Mouse (Mus musculus) right cerebral cortex, postnatal 25 days (tissue): ENCODE measurements at regions not wholly inside any gene's neighbourhood (a gene's known extent, or its start where the extent isn't known, plus 50 kb on each side); places are given as distances from the start of the nearest gene placed in this dataset.
A peak's percentile ranks its signal among the peaks of the same experiment; 100 is the strongest.
"Not testable (repeated sequence)": the region's sequence is repeated elsewhere in the genome, so short reads cannot be mapped to it uniquely, and the experiment has no call there.

ENCODE experiments used
- DNase-seq: peaks from one replicate; pipeline ENCODE4 v3.0.0; 2022

GRCm38 (mm10) chr10:108111398-108111797 is 50.6 kb upstream of the Ppp1r12a start:
- DNase-seq = no peak

GRCm38 (mm10) chr10:108110891-108111290 is 51.1 kb upstream of the Ppp1r12a start:
- DNase-seq = no peak

DNA sequence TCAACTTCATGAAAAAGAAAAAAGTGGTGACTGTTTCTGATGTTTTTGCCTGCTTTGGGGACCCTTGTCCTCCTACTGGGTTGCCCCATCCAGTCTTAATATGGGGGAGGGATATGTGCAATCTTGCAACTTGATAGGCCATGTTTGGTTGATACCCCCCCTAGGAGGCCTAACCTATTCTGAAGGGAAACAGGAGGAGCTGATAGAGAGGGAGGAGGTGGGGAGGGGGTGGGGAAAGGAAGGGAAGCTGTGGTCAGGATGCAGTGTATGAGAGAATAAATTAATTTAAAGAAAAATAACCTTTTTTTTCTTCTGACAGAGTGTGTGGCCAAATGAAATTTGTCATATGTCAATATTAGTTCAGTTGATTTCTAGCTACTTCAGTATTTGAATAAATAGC is 51.8 kb upstream of the Ppp1r12a start:
- no peak for DNase-seq

GRCm38 (mm10) chr10:108108500-108108899 is 53.5 kb upstream of the Ppp1r12a start:
- not testable (repeated sequence) for DNase-seq

DNA sequence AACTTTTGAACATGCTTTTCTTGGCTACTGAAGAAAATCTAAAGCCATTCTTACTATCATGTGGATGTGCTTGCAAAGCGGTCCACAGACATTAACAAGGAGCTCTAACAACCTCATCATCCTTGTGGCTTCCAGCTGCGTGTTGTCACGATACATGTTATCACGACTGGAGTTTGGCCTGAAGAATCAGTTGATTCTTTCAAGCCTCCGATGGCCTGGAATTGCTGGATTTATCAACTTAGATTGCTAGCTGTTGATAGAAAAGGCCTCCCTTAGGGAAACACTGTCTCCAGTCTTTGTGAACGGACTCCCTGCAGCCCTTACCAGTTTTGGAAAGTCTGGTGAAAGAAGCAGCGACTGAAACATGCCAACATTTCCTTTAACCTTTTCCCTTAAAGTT is 60.5 kb upstream of the Ppp1r12a start:
- no peak for DNase-seq

- no peak for DNase-seq
Observed at GRCm38 (mm10) chr10:108093043-108093442, 69.0 kb upstream of the Ppp1r12a start.

- DNase-seq = no peak
Observed at GRCm38 (mm10) chr10:108089375-108089981, 72.5 kb upstream of the Ppp1r12a start.

GRCm38 (mm10) chr10:108088883-108089282 is 73.1 kb upstream of the Ppp1r12a start:
- peak; percentile 35 for DNase-seq

DNA sequence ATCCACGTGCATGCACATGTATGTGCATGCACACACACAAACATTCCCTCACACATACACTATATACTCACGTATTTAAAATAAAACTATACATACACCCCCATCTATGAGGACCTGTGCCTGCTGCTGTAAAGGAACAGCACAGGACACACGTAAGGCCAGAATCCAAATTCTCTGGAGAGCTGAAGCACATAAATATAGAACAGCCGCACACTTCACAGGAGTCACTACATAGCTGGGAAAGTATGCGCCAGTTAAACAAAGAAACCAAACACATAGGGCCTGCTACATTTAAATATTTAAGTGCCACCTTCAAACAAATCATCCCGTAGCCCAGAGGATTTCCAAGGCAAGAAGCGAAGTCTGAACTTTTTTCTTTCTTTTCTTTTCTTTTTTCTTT is 73.8 kb upstream of the Ppp1r12a start:
- DNase-seq = no peak

- DNase-seq = no peak
Observed at GRCm38 (mm10) chr10:108083220-108083619, 78.8 kb upstream of the Ppp1r12a start.

GRCm38 (mm10) chr10:108075144-108075543 is 86.8 kb upstream of the Ppp1r12a start:
- no peak for DNase-seq

DNA sequence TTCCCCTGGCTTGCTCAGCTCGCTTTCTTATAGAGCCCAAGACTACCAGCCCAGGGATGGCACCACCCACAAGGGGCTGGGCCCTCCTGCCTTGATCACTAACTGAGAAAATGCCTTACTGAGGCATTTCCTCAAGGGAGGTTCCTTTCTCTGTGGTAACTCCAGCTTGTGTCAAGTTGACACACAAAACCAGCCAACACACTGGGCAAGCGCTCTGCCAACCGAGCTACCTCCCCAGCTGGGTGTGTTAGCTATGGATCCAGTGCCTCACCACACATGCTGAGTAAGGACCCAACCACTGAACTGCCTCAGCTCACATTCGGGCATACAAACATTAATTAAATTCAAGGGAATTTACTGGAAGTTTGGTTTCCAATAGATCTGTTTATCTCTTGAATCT is 88.2 kb upstream of the Ppp1r12a start:
- DNase-seq = no peak

DNA sequence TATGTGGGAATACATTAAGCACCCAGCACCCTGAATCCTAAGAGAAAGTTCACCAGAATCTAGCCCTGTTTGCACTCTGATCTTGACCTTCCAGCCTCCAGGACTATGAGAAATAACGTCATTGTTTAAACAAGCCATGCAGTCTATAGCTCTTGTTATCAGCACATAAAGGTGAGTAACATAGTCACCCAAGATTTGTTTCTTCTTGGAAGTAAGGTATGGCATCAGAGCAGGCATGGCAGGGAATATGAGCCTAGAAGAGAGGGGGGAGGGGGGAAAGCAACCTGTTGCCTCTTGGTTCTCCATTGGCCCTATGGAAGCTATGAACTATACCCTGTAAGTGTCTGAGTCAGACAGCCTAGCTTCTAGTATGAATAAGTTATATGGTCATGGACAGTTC is 89.8 kb upstream of the Ppp1r12a start:
- DNase-seq = no peak

- DNase-seq = no peak
Observed at GRCm38 (mm10) chr10:108071424-108071823, 90.6 kb upstream of the Ppp1r12a start.

- no peak for DNase-seq
Observed at GRCm38 (mm10) chr10:108067723-108068122, 94.3 kb upstream of the Ppp1r12a start.

GRCm38 (mm10) chr10:108066241-108066640 is 95.8 kb upstream of the Ppp1r12a start:
- no peak for DNase-seq

GRCm38 (mm10) chr10:108061813-108062435 is 100.1 kb upstream of the Ppp1r12a start:
- DNase-seq = no peak

DNA sequence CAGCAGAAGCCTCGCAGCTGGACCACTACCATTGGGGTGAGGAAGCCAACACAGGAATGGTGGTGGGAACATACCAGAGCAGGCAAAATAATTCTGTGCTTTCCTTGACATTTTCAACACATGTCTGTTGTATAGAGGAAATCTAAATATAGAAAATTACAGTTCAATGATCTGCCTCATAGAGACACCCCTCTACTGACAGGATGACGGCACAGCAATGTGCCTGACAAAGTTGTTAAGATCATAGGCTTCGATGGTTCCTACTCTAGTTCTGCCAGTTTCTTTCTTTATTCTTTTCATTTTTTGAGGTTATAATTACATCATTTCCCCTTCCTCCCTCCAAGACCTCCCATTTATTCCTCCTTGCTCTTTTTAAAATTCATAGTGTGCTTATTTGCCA is 101.4 kb upstream of the Ppp1r12a start:
- no peak for DNase-seq

DNA sequence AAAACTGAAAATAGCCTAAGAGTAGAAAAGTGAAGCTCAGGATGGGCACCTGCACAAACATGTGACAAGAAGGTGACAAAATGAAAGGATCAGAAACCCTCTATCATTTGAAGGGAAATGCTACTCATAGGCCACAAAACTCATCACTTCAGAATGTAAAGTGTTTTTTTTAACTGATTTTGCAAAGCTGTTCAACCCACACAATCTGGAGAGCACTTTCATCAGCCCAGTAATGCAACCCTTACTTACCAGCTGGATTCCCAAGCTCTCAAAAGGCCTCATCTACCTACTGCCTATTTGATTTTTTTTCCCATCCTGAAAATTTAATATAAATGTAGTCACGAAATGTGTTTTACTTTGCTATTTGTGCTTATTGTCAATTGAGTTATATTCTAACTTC is 110.4 kb upstream of the Ppp1r12a start:
- DNase-seq = no peak

GRCm38 (mm10) chr10:108048426-108048825 is 113.6 kb upstream of the Ppp1r12a start:
- no peak for DNase-seq

DNA sequence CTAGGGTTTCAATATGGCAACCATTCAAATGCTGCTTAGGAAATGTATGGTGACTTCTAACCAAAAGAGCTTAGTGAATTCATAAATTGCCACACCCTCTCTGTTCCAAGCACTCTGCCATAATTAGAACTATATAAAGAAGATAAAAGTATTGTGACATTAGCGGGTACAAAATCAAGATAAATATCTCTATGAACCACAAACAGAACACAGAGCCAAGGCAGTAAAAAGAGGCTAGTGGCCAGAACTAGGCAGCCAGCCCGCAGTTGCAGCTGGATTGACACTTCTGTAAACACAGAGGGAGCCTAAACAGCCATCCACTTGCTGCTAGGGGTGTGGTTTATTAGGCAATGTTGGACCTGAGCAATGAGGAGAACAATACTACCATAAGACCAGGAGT is 118.5 kb upstream of the Ppp1r12a start:
- DNase-seq = no peak

- peak; percentile 28 for DNase-seq
Observed at GRCm38 (mm10) chr10:108040027-108040426, 122.0 kb upstream of the Ppp1r12a start.

GRCm38 (mm10) chr10:108036486-108037109 is 124.7 kb upstream of the Otogl start:
- no peak for DNase-seq

DNA sequence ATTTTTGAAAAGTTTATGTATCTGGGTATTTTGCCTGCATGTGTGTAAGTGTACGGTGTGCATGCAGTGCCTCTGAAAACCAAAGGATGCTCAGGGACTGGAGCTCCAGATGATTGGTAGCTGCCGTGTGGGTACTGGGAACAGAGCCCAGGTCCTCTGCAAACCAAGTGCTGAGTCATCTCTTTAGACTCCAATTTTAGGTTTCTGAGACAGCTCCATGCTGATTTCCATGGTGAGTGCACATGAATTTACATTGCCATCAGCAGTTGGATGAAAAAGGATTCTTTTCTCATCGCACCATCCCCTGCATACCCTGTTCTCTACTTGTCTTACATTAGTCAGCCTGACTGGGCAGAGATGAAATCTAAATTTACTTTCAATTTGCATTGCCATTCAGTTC is 122.1 kb upstream of the Otogl start:
- peak; percentile 64 for DNase-seq
